In the genomic region with DNA sequence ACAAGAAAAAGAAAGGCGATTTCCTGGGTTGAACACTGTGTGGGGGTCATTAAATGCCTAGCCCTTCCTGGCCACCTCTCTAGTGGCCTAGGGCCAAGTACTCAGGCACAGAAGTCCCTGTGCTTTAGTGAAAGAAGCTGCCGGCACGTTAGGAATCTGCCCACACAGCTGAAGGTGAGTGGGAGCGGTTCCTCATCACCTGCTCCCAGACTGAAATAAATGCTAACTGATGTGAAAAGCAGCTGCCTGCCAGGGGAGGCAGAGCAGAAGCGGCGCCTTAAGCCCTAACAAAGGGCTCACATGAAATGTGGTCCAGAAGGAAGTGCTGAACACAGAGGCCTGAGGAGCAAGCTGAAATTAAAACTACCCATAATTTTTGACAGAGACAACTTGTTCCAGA, we compare ENCODE assay signal across 9 mouse cellular contexts. TPM values are rescaled to one million over a fixed set of nuclear protein-coding genes. Genes with fewer than 3 reads are reported as not detected.
DNase-seq lines count a peak whose midpoint lies in the region; ATAC-seq and TF ChIP-seq lines count a peak whose summit lies in the region.
"Had no signal": no experiment of that assay in that cellular context is flagged by ENCODE, and none has a peak within 500 bp of the region (broad histone marks: within the 10 kb centered on the region; RNA-seq: fewer than 3 reads in every experiment).

No protein-coding gene starts in this region.

- H3K9ac ChIP-seq in heart, adult 2 months (ENCODE audit: low read depth, low read length), result no peak overlapping the region
- H3K9ac ChIP-seq: liver, embryonic 13.5 days had no signal

- peak overlapping the region; percentile 70 for H3K27ac ChIP-seq in heart, adult 2 months
- H3K27ac ChIP-seq: liver, embryonic 13.5 days had no signal

- H3K36me3 ChIP-seq in heart, adult 2 months (ENCODE audit: control insufficient read depth, insufficient read depth, low read length), result peaks cover 69% of the 10 kb centered on the region

- peak; percentile 80 for TF ChIP-seq EP300 in heart, adult 2 months (IDR thresholded peaks at IDR 0.05; ENCODE audit: insufficient read depth, low read depth, low read length)

- H3K4me3 ChIP-seq in heart, adult 2 months, result peak overlapping the region; percentile 3; the same call in 1 of the 2 replicates
- H3K4me3 ChIP-seq: liver, embryonic 13.5 days had no signal

- ATAC-seq in erythroid progenitor cell, adult 5-6 weeks (replicated peaks; ENCODE audit: low FRiP score, poor library complexity, severe bottlenecking), result no peak

- TF ChIP-seq CTCF in heart, adult 2 months (IDR thresholded peaks at IDR 0.05), result peak; percentile 38

- no peak for TF ChIP-seq POLR2A in heart, adult 2 months (IDR thresholded peaks at IDR 0.05; ENCODE audit: insufficient read depth, low read depth, low read length)

- H3K27me3 ChIP-seq in heart, adult 2 months (ENCODE audit: control insufficient read depth, insufficient read depth, low read length), result no peaks in the 10 kb centered on the region
- H3K27me3 ChIP-seq: liver, embryonic 13.5 days had no signal

- WGBS in heart, adult 2 months, result 15% methylated on average over 6 of the region's 6 CpGs

- intact Hi-C loops in heart, adult 2 months (cut with DNase I), result no loop called here

- peak; percentile 11 for DNase-seq in right cerebral cortex, postnatal 14 days
- no peak for DNase-seq in right cerebral cortex, postnatal 25 days
- DNase-seq in heart, adult 2 months, result peak; percentile 56 to 72
- DNase-seq in kidney, adult 9 months, result peak; percentile 68
- peak; percentile 55 for DNase-seq in lung, postnatal 25 days (ENCODE audit: low spot score)
- DNase-seq in cerebellum, adult 9-11 months, result no peak
- no peak for DNase-seq in spleen, postnatal 36 days (ENCODE audit: low spot score in 2 of 2)
- DNase-seq: liver, embryonic 13.5 days had no signal

- H3K79me2 ChIP-seq in heart, adult 2 months (replicated peaks; ENCODE audit: control insufficient read depth, insufficient read depth, low read length), result peaks cover 18% of the 10 kb centered on the region

- peaks cover 50% of the 10 kb centered on the region for H3K4me1 ChIP-seq in heart, adult 2 months (ENCODE audit: control insufficient read depth, insufficient read depth, low read length)

RNA-seq across cellular contexts. Expression of a gene that starts 22.9 kb away (rescaled TPM):
- total RNA-seq in heart, adult 2 months (2021), result 100 to 1,000 TPM; 230 to 250 TPM
- 80.7 and 175 TPM in 2 replicates for polyA plus RNA-seq in heart, adult 2 months (2012; rRNA removed)
- not detected in 2 replicates for total RNA-seq in erythroid progenitor cell, adult 5-6 weeks (2015; ENCODE audit: low replicate concordance)
- 0.51 and 0.91 TPM in 2 replicates for total RNA-seq in erythroid progenitor cell, adult 5-6 weeks (2017; ENCODE audit: low replicate concordance)

Comparison
In these comparisons a context has a peak if more than half of its experiments do, and no peak if none do; other contexts are left out.
1. DNase-seq: peak in right cerebral cortex, postnatal 14 days (single experiment), heart, adult 2 months (2 of 2), kidney, adult 9 months (single experiment) and lung, postnatal 25 days (single experiment); none in right cerebral cortex, postnatal 25 days (single experiment), cerebellum, adult 9-11 months (single experiment) and spleen, postnatal 36 days (0 of 2).
2. RNA of a gene that starts 22.9 kb away (total RNA-seq): 230 to 250 TPM in heart, adult 2 months; 0.51 to 0.91 TPM in erythroid progenitor cell, adult 5-6 weeks; every median in the first group is over 100 times any median in the second.